Mouse (Mus musculus): ENCODE results near the gene Ralb. TPM values are rescaled to one million over a fixed set of nuclear protein-coding genes. Genes with fewer than 3 reads are reported as not detected.

The Ralb gene
- polyA plus RNA-seq, 1 experiment, result 20.8 TPM

GRCm38 (mm10) chr1:119443591-119444350 lies 60.8 kb downstream of the Ralb start:
- Histone ChIP-seq H3K4me1 (ENCODE audit: control insufficient read depth, insufficient read depth, low read length) (no peaks in the 10 kb centered on the region), H3K4me3 (ENCODE audit: insufficient read depth, low read length) (no peak overlapping the region), H3K27ac (ENCODE audit: insufficient read depth, low read length) (no peak overlapping the region)
- TF ChIP-seq CTCF (IDR thresholded peaks at IDR 0.05; ENCODE audit: extremely low read depth, insufficient read depth, low read length) (0 out of 2 replicates have a peak, but pooled peaks have one; percentile 24), POLR2A (IDR thresholded peaks at IDR 0.05; ENCODE audit: extremely low read depth, insufficient read depth, low read length) (no peak)

- Histone ChIP-seq H3K4me1 (ENCODE audit: control insufficient read depth, insufficient read depth, low read length) (no peaks in the 10 kb centered on the region), H3K27ac (ENCODE audit: insufficient read depth, low read length) (no peak overlapping the region), H3K4me3 (ENCODE audit: insufficient read depth, low read length) (no peak overlapping the region)
- TF ChIP-seq CTCF (IDR thresholded peaks at IDR 0.05; ENCODE audit: extremely low read depth, insufficient read depth, low read length) (no peak), POLR2A (IDR thresholded peaks at IDR 0.05; ENCODE audit: extremely low read depth, insufficient read depth, low read length) (no peak)
These were observed 61.7 kb downstream of the Ralb start for GRCm38 (mm10) chr1:119442901-119443300.

GRCm38 (mm10) chr1:119438105-119438637 lies 66.4 kb downstream of the Ralb start:
- Histone ChIP-seq H3K27ac (ENCODE audit: insufficient read depth, low read length) (no peak overlapping the region), H3K4me1 (ENCODE audit: control insufficient read depth, insufficient read depth, low read length) (no peaks in the 10 kb centered on the region), H3K4me3 (ENCODE audit: insufficient read depth, low read length) (no peak overlapping the region)
- no peak for TF ChIP-seq POLR2A (IDR thresholded peaks at IDR 0.05; ENCODE audit: extremely low read depth, insufficient read depth, low read length)

GRCm38 (mm10) chr1:119437401-119437800 lies 67.2 kb downstream of the Ralb start:
- Histone ChIP-seq H3K27ac (ENCODE audit: insufficient read depth, low read length) (no peak overlapping the region), H3K4me3 (ENCODE audit: insufficient read depth, low read length) (no peak overlapping the region), H3K4me1 (ENCODE audit: control insufficient read depth, insufficient read depth, low read length) (no peaks in the 10 kb centered on the region)
- TF ChIP-seq CTCF (IDR thresholded peaks at IDR 0.05; ENCODE audit: extremely low read depth, insufficient read depth, low read length) (no peak), POLR2A (IDR thresholded peaks at IDR 0.05; ENCODE audit: extremely low read depth, insufficient read depth, low read length) (no peak)

GRCm38 (mm10) chr1:119424141-119424860 lies 80.3 kb downstream of the Ralb start:
- no peak overlapping the region for H3K27ac ChIP-seq (ENCODE audit: insufficient read depth, low read length)
- no peak overlapping the region for H3K4me3 ChIP-seq (ENCODE audit: insufficient read depth, low read length)
- H3K4me1 ChIP-seq (ENCODE audit: control insufficient read depth, insufficient read depth, low read length), result no peaks in the 10 kb centered on the region
- no peak for TF ChIP-seq POLR2A (IDR thresholded peaks at IDR 0.05; ENCODE audit: extremely low read depth, insufficient read depth, low read length)
- no peak for TF ChIP-seq CTCF (IDR thresholded peaks at IDR 0.05; ENCODE audit: extremely low read depth, insufficient read depth, low read length)

- no peak overlapping the region for H3K4me3 ChIP-seq (ENCODE audit: insufficient read depth, low read length)
- H3K4me1 ChIP-seq (ENCODE audit: control insufficient read depth, insufficient read depth, low read length), result no peaks in the 10 kb centered on the region
- TF ChIP-seq CTCF (IDR thresholded peaks at IDR 0.05; ENCODE audit: extremely low read depth, insufficient read depth, low read length) (peak; percentile 72), POLR2A (IDR thresholded peaks at IDR 0.05; ENCODE audit: extremely low read depth, insufficient read depth, low read length) (no peak)
- H3K27ac ChIP-seq (ENCODE audit: insufficient read depth, low read length), result no peak overlapping the region
These were observed 81.1 kb downstream of the Ralb start for GRCm38 (mm10) chr1:119423510-119423909.

- TF ChIP-seq POLR2A (IDR thresholded peaks at IDR 0.05; ENCODE audit: extremely low read depth, insufficient read depth, low read length) (no peak), CTCF (IDR thresholded peaks at IDR 0.05; ENCODE audit: extremely low read depth, insufficient read depth, low read length) (no peak)
- Histone ChIP-seq H3K4me3 (ENCODE audit: insufficient read depth, low read length) (peak overlapping the region; percentile 34), H3K27ac (ENCODE audit: insufficient read depth, low read length) (no peak overlapping the region), H3K4me1 (ENCODE audit: control insufficient read depth, insufficient read depth, low read length) (no peaks in the 10 kb centered on the region)
These were observed 82.1 kb downstream of the Ralb start for GRCm38 (mm10) chr1:119422460-119423015.

GRCm38 (mm10) chr1:119421576-119422421 lies 82.8 kb downstream of the Ralb start, which contains the start of gene Inhbb:
TSS of gene Inhbb (minus strand) at chr1:119422248.
- TF ChIP-seq POLR2A (IDR thresholded peaks at IDR 0.05; ENCODE audit: extremely low read depth, insufficient read depth, low read length) (no peak), CTCF (IDR thresholded peaks at IDR 0.05; ENCODE audit: extremely low read depth, insufficient read depth, low read length) (no peak)
- H3K4me3 ChIP-seq (ENCODE audit: insufficient read depth, low read length), result peak within 1 kb of the TSS; percentile 34
- no peaks in the 10 kb centered on the region for H3K4me1 ChIP-seq (ENCODE audit: control insufficient read depth, insufficient read depth, low read length)
- peak within 1 kb of the TSS; percentile 63; the same call in 1 of the 2 replicates for H3K27ac ChIP-seq (ENCODE audit: insufficient read depth, low read length)
